Mouse (Mus musculus): ENCODE measurements at regions not wholly inside any gene's neighbourhood (a gene's known extent, or its start where the extent isn't known, plus 50 kb on each side); places are given as distances from the start of the nearest gene placed in this dataset.

DNA sequence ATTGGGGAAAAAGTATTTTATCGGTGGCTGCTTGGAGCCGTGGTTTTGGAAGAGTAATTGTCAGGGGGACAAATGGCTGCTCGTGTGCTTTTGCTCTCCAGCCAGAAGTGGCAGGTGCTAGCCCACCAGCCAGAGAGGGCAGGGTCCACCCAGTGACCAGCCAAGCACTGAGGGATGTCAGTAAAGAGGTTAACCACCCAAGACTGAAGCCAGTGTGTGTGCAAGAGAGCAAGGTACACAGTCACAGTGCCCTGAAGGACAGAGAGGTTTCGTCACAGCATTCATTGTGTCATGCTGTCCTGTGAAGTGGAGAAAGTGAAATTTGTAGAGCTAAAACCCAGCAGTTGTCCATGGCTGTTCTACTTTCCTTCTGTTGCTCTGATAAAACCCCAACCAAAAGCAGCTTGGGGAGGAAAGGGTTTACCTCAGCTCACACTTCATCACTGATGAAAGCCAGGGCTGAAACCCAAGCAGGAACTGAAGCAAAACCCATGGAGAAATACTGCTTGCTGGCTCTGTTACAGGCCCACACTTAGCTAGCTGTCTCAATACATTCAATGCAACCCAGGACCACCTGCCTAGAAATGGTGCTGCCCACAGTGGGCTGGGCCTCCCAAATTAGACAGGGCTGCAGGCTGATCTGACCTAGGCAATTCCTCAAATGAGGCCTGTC, 126.8 kb upstream of the Irf2bp2 start:
- H3K4me1 ChIP-seq (ENCODE audit: control insufficient read depth in 1 of 2, insufficient read depth in 2 of 2) = peaks cover 16 to 22% of the 10 kb centered on the region in 2 experiments; a peak in 3 of 4 replicates
- no peaks in the 10 kb centered on the region for H3K27me3 ChIP-seq (replicated peaks)
- H3K4me3 ChIP-seq (replicated peaks in 1 of 3; ENCODE audit: low read depth in 2 of 3, low read length in 2 of 3, poor library complexity in 1 of 3) = no peak overlapping the region
- no peak overlapping the region for H3K4me2 ChIP-seq (ENCODE audit: insufficient read depth, low read depth, poor library complexity, severe bottlenecking)
- dilution Hi-C loops (cut with MboI; ENCODE audit: extremely low pct_ligation_motif_present, extremely low pct_unique_long_range_greater_than_20kb, low sequenced_read_pairs) (no loop called here), in situ Hi-C loops (cut with MboI; ENCODE audit: low pct_ligation_motif_present, low pct_unique_long_range_greater_than_20kb, low sequenced_read_pairs) (no loop called here)
- no peak for TF ChIP-seq ELF1 (IDR thresholded peaks at IDR 0.05; ENCODE audit: low read depth, low read length)
- TF ChIP-seq USF1 (IDR thresholded peaks at IDR 0.05; ENCODE audit: low read depth, low read length) = no peak
- TF ChIP-seq POLR2AphosphoS2 (IDR thresholded peaks at IDR 0.05; ENCODE audit: low read depth, low read length) = no peak
- no peak for TF ChIP-seq CHD1 (IDR thresholded peaks at IDR 0.05; ENCODE audit: low read depth, low read length)
- no peak for TF ChIP-seq KAT2A (IDR thresholded peaks at IDR 0.05; ENCODE audit: insufficient replicate concordance, low read length)
- no peak for TF ChIP-seq HCFC1 (IDR thresholded peaks at IDR 0.05; ENCODE audit: low read depth, low read length)
- no peak for TF ChIP-seq JUN (IDR thresholded peaks at IDR 0.05; ENCODE audit: insufficient read depth, low read depth, low read length)
- TF ChIP-seq MEF2A (IDR thresholded peaks at IDR 0.05; ENCODE audit: borderline replicate concordance, low read depth, low read length) = no peak
- TF ChIP-seq JUND (conservative IDR thresholded peaks at IDR 0.05; ENCODE audit: low read depth, low read length) = no peak
- TF ChIP-seq SIN3A (IDR thresholded peaks at IDR 0.05; ENCODE audit: low read length) = no peak
- no peak for TF ChIP-seq ZNF384 (IDR thresholded peaks at IDR 0.05; ENCODE audit: low read depth, low read length)
- no peak for TF ChIP-seq TCF12 (IDR thresholded peaks at IDR 0.05; ENCODE audit: low read depth, low read length)
- no peak for TF ChIP-seq MXI1 (IDR thresholded peaks at IDR 0.05; ENCODE audit: low read depth, low read length)
- no peak for TF ChIP-seq MAZ (IDR thresholded peaks at IDR 0.05; ENCODE audit: low read depth, low read length)
- no peak for TF ChIP-seq RAD21 (IDR thresholded peaks at IDR 0.05; ENCODE audit: low read depth, low read length)
- no peak for TF ChIP-seq ZMIZ1 (IDR thresholded peaks at IDR 0.05; ENCODE audit: low read depth, low read length)
- no peak for TF ChIP-seq CHD2 (IDR thresholded peaks at IDR 0.05; ENCODE audit: low read length)
- TF ChIP-seq PAX5 (IDR thresholded peaks at IDR 0.05; ENCODE audit: low read length) = no peak
- no peak for TF ChIP-seq ETS1 (conservative IDR thresholded peaks at IDR 0.05; ENCODE audit: low read depth, low read length)
- no peak for TF ChIP-seq IRF4 (IDR thresholded peaks at IDR 0.05; ENCODE audit: low read depth, low read length)
- no peak overlapping the region for H3K27ac ChIP-seq (ENCODE audit: insufficient read depth, low read depth)
- no peaks in the 10 kb centered on the region for H3K36me3 ChIP-seq (replicated peaks in 1 of 2; ENCODE audit: control insufficient read depth in 1 of 2, insufficient read depth in 1 of 2, low read length in 1 of 2)
- DNase-seq (ENCODE audit: extremely low read depth) = no peak
- no peaks in the 10 kb centered on the region for H3K79me2 ChIP-seq (replicated peaks; ENCODE audit: control insufficient read depth, extremely low read depth, insufficient read depth, poor library complexity, severe bottlenecking)
- H3K9ac ChIP-seq (ENCODE audit: insufficient read depth, low read depth) = no peak overlapping the region
- no peaks in the 10 kb centered on the region for H3K9me3 ChIP-seq (replicated peaks; ENCODE audit: low read length)

DNA sequence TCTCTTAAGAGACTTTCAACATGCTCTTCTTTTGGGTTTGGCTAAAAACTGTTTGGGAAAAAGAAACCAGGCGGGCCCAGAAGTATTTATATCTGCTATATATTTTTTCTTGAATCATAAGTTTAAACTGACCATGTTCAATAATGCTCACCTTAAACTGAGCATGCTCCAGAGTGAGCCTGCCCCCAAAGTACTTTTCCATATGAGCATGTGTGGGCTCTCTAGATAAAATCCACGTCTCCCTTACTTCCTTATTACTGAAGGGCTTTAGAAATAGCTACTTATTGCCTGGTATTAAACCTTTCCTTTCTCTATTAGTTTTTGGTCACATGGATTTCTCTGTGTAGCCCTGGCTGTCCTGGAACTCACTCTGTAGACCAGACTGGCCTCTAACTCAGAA, 126.0 kb upstream of the Irf2bp2 start:
- in situ Hi-C loops (cut with MboI; ENCODE audit: low pct_ligation_motif_present, low pct_unique_long_range_greater_than_20kb, low sequenced_read_pairs) (no loop called here), dilution Hi-C loops (cut with MboI; ENCODE audit: extremely low pct_ligation_motif_present, extremely low pct_unique_long_range_greater_than_20kb, low sequenced_read_pairs) (no loop called here)

More for the DNA sequence above, 126.0 kb upstream of the Irf2bp2 start:
- Histone ChIP-seq H3K4me1 (ENCODE audit: control insufficient read depth in 1 of 2, insufficient read depth in 2 of 2) (peaks cover 16 to 22% of the 10 kb centered on the region in 2 experiments; a peak in 3 of 4 replicates), H3K27ac (ENCODE audit: insufficient read depth, low read depth) (no peak overlapping the region), H3K4me3 (replicated peaks in 1 of 3; ENCODE audit: low read depth in 2 of 3, low read length in 2 of 3, poor library complexity in 1 of 3) (no peak overlapping the region), H3K9ac (ENCODE audit: insufficient read depth, low read depth) (no peak overlapping the region), H3K79me2 (replicated peaks; ENCODE audit: control insufficient read depth, extremely low read depth, insufficient read depth, poor library complexity, severe bottlenecking) (no peaks in the 10 kb centered on the region), H3K9me3 (replicated peaks; ENCODE audit: low read length) (no peaks in the 10 kb centered on the region), H3K36me3 (replicated peaks in 1 of 2; ENCODE audit: control insufficient read depth in 1 of 2, insufficient read depth in 1 of 2, low read length in 1 of 2) (no peaks in the 10 kb centered on the region), H3K27me3 (replicated peaks) (no peaks in the 10 kb centered on the region), H3K4me2 (ENCODE audit: insufficient read depth, low read depth, poor library complexity, severe bottlenecking) (no peak overlapping the region)
- DNase-seq (ENCODE audit: extremely low read depth) = no peak
- TF ChIP-seq PAX5 (IDR thresholded peaks at IDR 0.05; ENCODE audit: low read length) (no peak), ZNF384 (IDR thresholded peaks at IDR 0.05; ENCODE audit: low read depth, low read length) (no peak), USF2 (conservative IDR thresholded peaks at IDR 0.05; ENCODE audit: low read depth, low read length) (no peak), MXI1 (IDR thresholded peaks at IDR 0.05; ENCODE audit: low read depth, low read length) (no peak), TCF12 (IDR thresholded peaks at IDR 0.05; ENCODE audit: low read depth, low read length) (no peak), MAFK (IDR thresholded peaks at IDR 0.05; ENCODE audit: insufficient replicate concordance, low read length) (no peak), JUND (conservative IDR thresholded peaks at IDR 0.05; ENCODE audit: low read depth, low read length) (no peak), MEF2A (IDR thresholded peaks at IDR 0.05; ENCODE audit: borderline replicate concordance, low read depth, low read length) (no peak), ZMIZ1 (IDR thresholded peaks at IDR 0.05; ENCODE audit: low read depth, low read length) (no peak), SMC3 (IDR thresholded peaks at IDR 0.05; ENCODE audit: low read depth, low read length) (no peak), POLR2AphosphoS2 (IDR thresholded peaks at IDR 0.05; ENCODE audit: low read depth, low read length) (no peak), E2F4 (IDR thresholded peaks at IDR 0.05; ENCODE audit: insufficient replicate concordance, low read depth, low read length) (no peak), EP300 (IDR thresholded peaks at IDR 0.05; ENCODE audit: low read length) (no peak), TBP (conservative IDR thresholded peaks at IDR 0.05; ENCODE audit: low read depth, low read length) (no peak), IRF4 (IDR thresholded peaks at IDR 0.05; ENCODE audit: low read depth, low read length) (no peak), SIN3A (IDR thresholded peaks at IDR 0.05; ENCODE audit: low read length) (no peak)
